Mouse (Mus musculus) limb, embryonic 15.5 days (tissue): ENCODE data around the gene Mia3. TPM values are rescaled to one million over a fixed set of nuclear protein-coding genes. Genes with fewer than 3 reads are reported as not detected.
A peak's percentile ranks its signal among the peaks of the same experiment; 100 is the strongest.
"Not testable (repeated sequence)": the region's sequence is repeated elsewhere in the genome, so short reads cannot be mapped to it uniquely, and the experiment has no call there.

Experiments used
- ATAC-seq: fragments of 200-750 bp; cut with Nextera tagmentation; 2 replicates; pipeline ENCODE4 v1.8.0; 2017; ENCODE audit warnings: low read depth, moderate TSS enrichment; ENCODE audit not compliant: insufficient number of reproducible peaks, low FRiP score, low TSS enrichment
- H3K27ac ChIP-seq: fragments of 300-500 bp; sonication (generic); 2 replicates; pipeline ENCODE4 v1.5.1; 2015; ENCODE audit warnings: moderate library complexity, mild to moderate bottlenecking, inconsistent platforms
- H3K27me3 ChIP-seq: fragments of 300-500 bp; sonication (generic); 2 replicates; pipeline ENCODE4 v1.6.1; 2015; ENCODE audit warnings: inconsistent platforms
- H3K36me3 ChIP-seq: fragments of 300-500 bp; sonication (generic); 2 replicates; pipeline ENCODE4 v1.6.1; 2015; ENCODE audit warnings: inconsistent platforms
- H3K4me1 ChIP-seq: fragments of 300-500 bp; sonication (generic); 2 replicates; pipeline ENCODE4 v1.6.1; 2015; ENCODE audit warnings: inconsistent platforms
- H3K4me2 ChIP-seq: fragments of 300-500 bp; sonication (generic); 2 replicates; pipeline ENCODE4 v1.6.1; 2015; ENCODE audit warnings: mild to moderate bottlenecking, inconsistent platforms
- H3K4me3 ChIP-seq: fragments of 300-500 bp; sonication (generic); 2 replicates; pipeline ENCODE4 v1.5.1; 2015; ENCODE audit warnings: mild to moderate bottlenecking, inconsistent platforms
- H3K9ac ChIP-seq: fragments of 300-500 bp; sonication (generic); 2 replicates; pipeline ENCODE4 v1.6.1; 2015; ENCODE audit warnings: inconsistent platforms
- H3K9me3 ChIP-seq: fragments of 300-500 bp; sonication (generic); 2 replicates; pipeline ENCODE4 v1.6.1; 2016; ENCODE audit warnings: inconsistent platforms
- WGBS: fragments of 180-500 bp; shearing (Covaris S2); methylation state at CpG from one replicate; pipeline ENCODE4 v1.1.7; 2015; 5-methylcytosine and 5-hydroxymethylcytosine counted together
- polyA plus RNA-seq: library from polyadenylated mRNA; unstranded; fragments of >200 nt; fragmentation: Nextera tagmentation; extraction: Ambion mirVana; gene quantifications from 2 replicates; pipeline ENCODE4 v1.2.1, GENCODE M21; 2015

Gene Mia3
- polyA plus RNA-seq, 1 experiment from 2014 or later: 134 TPM

- Histone ChIP-seq H3K27ac (no peak overlapping the region), H3K9ac (no peak overlapping the region), H3K4me3 (no peak overlapping the region), H3K4me2 (no peak overlapping the region), H3K27me3 (no peaks in the 10 kb centered on the region), H3K4me1 (no peaks in the 10 kb centered on the region), H3K36me3 (peaks cover 83% of the 10 kb centered on the region), H3K9me3 (no peaks in the 10 kb centered on the region)
- 90% methylated on average over 8 of the region's 8 CpGs for WGBS
- no peak for ATAC-seq
Measured at GRCm38 (mm10) chr1:183327171-183327570, 42.2 kb downstream of the Mia3 start.

- Histone ChIP-seq H3K9ac (no peak overlapping the region), H3K9me3 (no peaks in the 10 kb centered on the region), H3K27me3 (no peaks in the 10 kb centered on the region), H3K27ac (no peak overlapping the region), H3K36me3 (peaks cover 80% of the 10 kb centered on the region), H3K4me2 (no peak overlapping the region), H3K4me1 (no peaks in the 10 kb centered on the region), H3K4me3 (no peak overlapping the region)
- ATAC-seq: no peak
- 95% methylated on average over 6 of the region's 6 CpGs for WGBS
Measured at GRCm38 (mm10) chr1:183324433-183324832, 44.9 kb downstream of the Mia3 start.

- 89% methylated on average over 2 of the region's 2 CpGs for WGBS
- Histone ChIP-seq H3K4me2 (no peak overlapping the region), H3K27me3 (no peaks in the 10 kb centered on the region), H3K9me3 (no peaks in the 10 kb centered on the region), H3K4me1 (no peaks in the 10 kb centered on the region), H3K36me3 (peaks cover 80% of the 10 kb centered on the region), H3K9ac (no peak overlapping the region), H3K27ac (no peak overlapping the region), H3K4me3 (no peak overlapping the region)
- no peak for ATAC-seq
Measured at GRCm38 (mm10) chr1:183323923-183324322, 45.4 kb downstream of the Mia3 start.

- not testable (repeated sequence) for H3K4me3 ChIP-seq, H3K27me3 ChIP-seq, H3K4me1 ChIP-seq, H3K9ac ChIP-seq, ATAC-seq, H3K4me2 ChIP-seq, H3K27ac ChIP-seq, H3K9me3 ChIP-seq
- peaks cover 74% of the 10 kb centered on the region for H3K36me3 ChIP-seq
- WGBS: 90% methylated on average over 5 of the region's 5 CpGs
Measured at GRCm38 (mm10) chr1:183322496-183322895, 46.9 kb downstream of the Mia3 start.

- ATAC-seq: no peak
- no peaks in the 10 kb centered on the region for H3K4me1 ChIP-seq
- no peak overlapping the region for H3K27ac ChIP-seq
- WGBS: 79% methylated on average over 3 of the region's 3 CpGs
- no peak overlapping the region for H3K4me2 ChIP-seq
- no peak overlapping the region for H3K4me3 ChIP-seq
- peaks cover 76% of the 10 kb centered on the region for H3K36me3 ChIP-seq
- no peaks in the 10 kb centered on the region for H3K27me3 ChIP-seq
- H3K9me3 ChIP-seq: no peaks in the 10 kb centered on the region
- H3K9ac ChIP-seq: no peak overlapping the region
Measured at GRCm38 (mm10) chr1:183320708-183321107, 48.6 kb downstream of the Mia3 start.

- Histone ChIP-seq H3K4me2 (no peak overlapping the region), H3K4me3 (no peak overlapping the region), H3K27ac (no peak overlapping the region), H3K9me3 (no peaks in the 10 kb centered on the region), H3K9ac (no peak overlapping the region), H3K4me1 (no peaks in the 10 kb centered on the region), H3K36me3 (peaks cover 71% of the 10 kb centered on the region), H3K27me3 (no peaks in the 10 kb centered on the region)
- 89% methylated on average over 2 of the region's 2 CpGs for WGBS
- ATAC-seq: no peak
Measured at GRCm38 (mm10) chr1:183315783-183316182, 53.6 kb downstream of the Mia3 start.

- Histone ChIP-seq H3K9ac (no peak overlapping the region), H3K4me1 (no peaks in the 10 kb centered on the region), H3K27me3 (no peaks in the 10 kb centered on the region), H3K4me3 (no peak overlapping the region), H3K36me3 (peaks cover 55% of the 10 kb centered on the region), H3K9me3 (no peaks in the 10 kb centered on the region), H3K4me2 (no peak overlapping the region), H3K27ac (no peak overlapping the region)
- WGBS: 93% methylated on average over 2 of the region's 2 CpGs
- ATAC-seq: no peak
Measured at GRCm38 (mm10) chr1:183312076-183312475, 57.3 kb downstream of the Mia3 start.

- H3K4me1 ChIP-seq, H3K9ac ChIP-seq, H3K4me2 ChIP-seq, H3K9me3 ChIP-seq, H3K4me3 ChIP-seq, H3K27ac ChIP-seq, H3K27me3 ChIP-seq, ATAC-seq: not testable (repeated sequence)
- H3K36me3 ChIP-seq: peaks cover 34% of the 10 kb centered on the region; the same call in 1 of the 2 replicates
- WGBS: 74% methylated on average over 2 of the region's 2 CpGs
Measured at GRCm38 (mm10) chr1:183309601-183310000, 59.8 kb downstream of the Mia3 start.

- WGBS: 87% methylated on average over 1 of the region's 1 CpGs
- H3K36me3 ChIP-seq: peaks cover 26% of the 10 kb centered on the region; the same call in 1 of the 2 replicates
- no peaks in the 10 kb centered on the region for H3K27me3 ChIP-seq
- no peaks in the 10 kb centered on the region for H3K4me1 ChIP-seq
- H3K4me3 ChIP-seq: no peak overlapping the region
- no peak overlapping the region for H3K9ac ChIP-seq
- H3K9me3 ChIP-seq: no peaks in the 10 kb centered on the region
- no peak overlapping the region for H3K27ac ChIP-seq
- no peak for ATAC-seq
- H3K4me2 ChIP-seq: no peak overlapping the region
Measured at GRCm38 (mm10) chr1:183308476-183308875, 60.9 kb downstream of the Mia3 start.

GRCm38 (mm10) chr1:183307555-183307954, 61.8 kb downstream of the Mia3 start:
- no peak for ATAC-seq
- peak overlapping the region; percentile 33 for H3K27ac ChIP-seq
- peaks cover 18% of the 10 kb centered on the region; the same call in 1 of the 2 replicates for H3K36me3 ChIP-seq
- no peaks in the 10 kb centered on the region for H3K4me1 ChIP-seq
- no peak overlapping the region for H3K4me3 ChIP-seq
- no peak overlapping the region for H3K4me2 ChIP-seq
- no peaks in the 10 kb centered on the region for H3K27me3 ChIP-seq
- WGBS: 75% methylated on average over 3 of the region's 3 CpGs
- no peak overlapping the region for H3K9ac ChIP-seq
- H3K9me3 ChIP-seq: no peaks in the 10 kb centered on the region

- Histone ChIP-seq H3K4me3 (no peak overlapping the region), H3K4me1 (no peaks in the 10 kb centered on the region), H3K27me3 (no peaks in the 10 kb centered on the region), H3K27ac (no peak overlapping the region), H3K9me3 (no peaks in the 10 kb centered on the region), H3K9ac (no peak overlapping the region), H3K4me2 (no peak overlapping the region), H3K36me3 (no peaks in the 10 kb centered on the region)
- no peak for ATAC-seq
- WGBS: 86% methylated on average over 6 of the region's 6 CpGs
Measured at GRCm38 (mm10) chr1:183299161-183299560, 70.2 kb downstream of the Mia3 start.

GRCm38 (mm10) chr1:183297886-183298489, 71.4 kb downstream of the Mia3 start:
- Histone ChIP-seq H3K9me3 (no peaks in the 10 kb centered on the region), H3K27ac (peak overlapping the region; percentile 67), H3K36me3 (peaks cover 9% of the 10 kb centered on the region; the same call in 1 of the 2 replicates), H3K4me3 (peak overlapping the region; percentile 49), H3K27me3 (no peaks in the 10 kb centered on the region), H3K4me2 (peak overlapping the region; percentile 51), H3K9ac (peak overlapping the region; percentile 33), H3K4me1 (no peaks in the 10 kb centered on the region)
- ATAC-seq: no peak
- under 1% methylated on average over 20 of the region's 20 CpGs for WGBS

- H3K4me3 ChIP-seq: peak overlapping the region; percentile 49
- H3K27ac ChIP-seq: peak overlapping the region; percentile 67
- no peak for ATAC-seq
- H3K4me1 ChIP-seq: no peaks in the 10 kb centered on the region
- no peaks in the 10 kb centered on the region for H3K27me3 ChIP-seq
- WGBS: 1% methylated on average over 30 of the region's 30 CpGs
- H3K4me2 ChIP-seq: peak overlapping the region; percentile 51
- no peaks in the 10 kb centered on the region for H3K9me3 ChIP-seq
- peak overlapping the region; percentile 33 for H3K9ac ChIP-seq
- H3K36me3 ChIP-seq: peaks cover 13% of the 10 kb centered on the region
Measured at GRCm38 (mm10) chr1:183297473-183297885, 71.9 kb downstream of the Mia3 start.
